Mouse (Mus musculus) ES-E14 (cell line): ENCODE results near the gene Fibp.

Source experiments
- CHD2 ChIP-seq: IDR thresholded peaks from 2 replicates; pipeline ENCODE4 v1.6.1; 2014; ENCODE audit warnings: mild to moderate bottlenecking, low read depth, low read length, inconsistent platforms
- MAFK ChIP-seq: IDR thresholded peaks from 2 replicates; pipeline ENCODE4 v1.6.1; 2014; ENCODE audit warnings: mild to moderate bottlenecking, low read depth, low read length, inconsistent platforms; ENCODE audit not compliant: insufficient read depth
- ZC3H11A ChIP-seq: IDR thresholded peaks from 2 replicates; pipeline ENCODE4 v1.6.1; 2012; ENCODE audit warnings: low read depth, mild to moderate bottlenecking, inconsistent platforms, low read length, borderline replicate concordance
- ZNF384 ChIP-seq: IDR thresholded peaks from 2 replicates; pipeline ENCODE4 v1.6.1; 2012; ENCODE audit warnings: low read depth, low read length, inconsistent platforms

DNA sequence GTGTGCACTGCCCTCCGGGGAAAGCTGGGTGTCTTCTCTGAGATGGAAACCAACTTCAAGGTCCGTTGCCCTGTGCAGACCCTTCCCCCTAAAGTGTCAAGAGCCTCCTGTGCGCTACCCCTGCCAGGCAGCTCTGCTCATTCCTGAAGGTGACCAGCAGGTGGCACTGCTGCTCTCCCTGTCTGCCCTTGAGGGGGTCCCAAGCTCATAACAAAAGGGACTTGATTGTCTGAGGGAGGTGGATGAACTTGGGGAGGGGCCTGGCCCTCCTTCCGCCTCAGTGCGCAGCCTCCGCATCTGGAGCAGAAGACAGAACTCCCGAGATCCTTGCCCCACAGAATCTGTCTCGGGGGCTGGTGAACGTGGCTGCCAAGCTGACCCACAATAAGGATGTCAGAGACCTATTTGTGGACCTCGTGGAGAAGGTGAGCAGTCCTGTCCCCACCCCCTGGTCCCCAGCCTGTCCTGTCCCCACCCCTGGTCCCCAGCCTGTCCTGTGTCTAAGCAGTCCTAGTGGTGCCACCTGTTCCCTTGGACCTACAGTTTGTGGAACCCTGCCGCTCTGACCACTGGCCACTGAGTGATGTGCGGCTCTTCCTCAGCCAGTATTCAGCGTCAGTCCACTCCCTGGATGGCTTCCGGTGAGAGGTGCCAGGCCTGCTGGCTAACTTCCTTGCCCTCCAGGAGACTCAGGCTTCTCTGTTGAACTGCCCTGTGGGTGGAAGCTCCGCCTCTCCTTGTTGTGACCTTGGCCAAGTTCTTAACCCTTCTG, 3.6 kb downstream of the Fibp start:
- TF ChIP-seq MAFK (no peak), ZNF384 (no peak), ZC3H11A (no peak), CHD2 (no peak)
